Mouse (Mus musculus): ENCODE data around the gene Peak1. TPM values are rescaled to one million over a fixed set of nuclear protein-coding genes. Genes with fewer than 3 reads are reported as not detected.
"Not testable (repeated sequence)": the region's sequence is repeated elsewhere in the genome, so short reads cannot be mapped to it uniquely, and the experiment has no call there.

Gene Peak1
- total RNA-seq, 2 experiments from 2014 or later, result 38.4 to 42.0 TPM

GRCm38 (mm10) chr9:56260495-56261136 lies 157.3 kb downstream of the Peak1 start:
- intact Hi-C loops (cut with DNase I), result loop anchor here (5.0 kb wide), 1 partner anchor 377 kb away; no protein-coding TSS in a partner anchor
- no peak for DNase-seq

GRCm38 (mm10) chr9:56259790-56260494 lies 157.9 kb downstream of the Peak1 start:
- peak; percentile 61 to 64 for DNase-seq
- intact Hi-C loops (cut with DNase I), result loop anchor here (5.0 kb wide), 1 partner anchor 377 kb away; no protein-coding TSS in a partner anchor

DNA sequence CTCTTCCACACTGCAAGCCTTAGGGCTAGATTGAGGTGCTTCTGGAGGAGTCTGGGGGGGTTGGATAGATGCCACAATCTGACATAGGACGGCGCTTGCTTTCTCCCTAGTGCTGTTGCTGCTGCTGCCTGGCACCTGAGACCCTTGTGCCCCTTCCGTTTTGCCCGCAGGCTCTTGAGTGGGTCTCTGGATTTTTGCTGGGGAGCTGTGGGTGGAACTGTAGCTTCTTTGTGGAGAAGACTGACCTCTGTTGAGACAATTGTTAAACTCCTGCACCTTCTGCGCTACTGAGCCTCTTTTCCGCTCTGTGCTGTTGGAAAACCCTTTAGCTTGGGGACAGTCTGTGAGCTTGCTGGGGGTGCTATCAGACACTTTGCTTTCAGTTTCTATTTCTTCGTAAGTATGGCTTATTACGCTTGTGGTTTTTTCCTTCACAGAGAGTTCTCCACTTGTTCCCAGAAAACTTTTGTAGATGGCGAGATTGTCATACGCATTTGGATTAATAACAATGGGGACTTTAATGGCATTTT lies 159.5 kb downstream of the Peak1 start:
- intact Hi-C loops (cut with DNase I), result no loop called here
- no peak for DNase-seq

DNA sequence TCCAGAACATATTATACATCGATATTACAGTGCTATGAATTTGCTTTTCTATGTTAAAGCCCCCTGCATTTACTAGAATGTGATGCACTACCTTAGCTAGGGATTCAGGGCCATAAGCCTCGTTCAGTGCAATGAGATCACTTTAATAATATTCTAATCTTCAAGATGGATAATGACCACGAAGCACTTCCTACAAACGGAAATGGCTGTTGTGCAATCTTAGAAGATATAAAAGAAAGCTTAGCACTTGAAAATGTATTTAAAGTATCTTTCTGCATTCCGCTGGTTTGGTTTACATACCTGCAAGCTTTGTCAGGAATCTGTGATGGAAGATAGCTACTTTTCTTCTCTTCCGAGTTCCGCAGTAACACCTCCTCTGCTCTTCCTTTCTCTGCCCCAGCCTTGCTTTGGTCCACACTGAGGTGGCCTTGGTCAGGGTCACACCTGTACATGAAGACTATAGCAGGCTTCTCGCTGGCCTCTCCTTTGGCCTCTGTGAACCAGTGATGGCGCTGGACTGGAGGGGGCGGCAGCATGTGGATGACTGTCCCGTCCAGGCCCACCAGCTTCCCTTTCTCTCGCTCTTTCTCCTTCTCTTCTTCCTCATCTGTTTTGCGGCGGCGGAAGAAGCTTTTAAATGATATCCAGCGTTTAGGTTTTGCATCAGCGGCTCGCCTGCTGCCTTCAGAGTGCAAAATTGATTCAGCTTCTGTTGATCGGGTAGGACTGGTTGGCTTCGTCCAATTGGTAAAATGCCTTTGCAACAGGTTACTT lies 160.5 kb downstream of the Peak1 start:
- intact Hi-C loops (cut with DNase I), result no loop called here

GRCm38 (mm10) chr9:56255676-56256432 lies 162.0 kb downstream of the Peak1 start:
- intact Hi-C loops (cut with DNase I), result no loop called here
- DNase-seq, result no peak

More for the DNA sequence above, 160.5 kb downstream of the Peak1 start:
- no peak for DNase-seq

DNA sequence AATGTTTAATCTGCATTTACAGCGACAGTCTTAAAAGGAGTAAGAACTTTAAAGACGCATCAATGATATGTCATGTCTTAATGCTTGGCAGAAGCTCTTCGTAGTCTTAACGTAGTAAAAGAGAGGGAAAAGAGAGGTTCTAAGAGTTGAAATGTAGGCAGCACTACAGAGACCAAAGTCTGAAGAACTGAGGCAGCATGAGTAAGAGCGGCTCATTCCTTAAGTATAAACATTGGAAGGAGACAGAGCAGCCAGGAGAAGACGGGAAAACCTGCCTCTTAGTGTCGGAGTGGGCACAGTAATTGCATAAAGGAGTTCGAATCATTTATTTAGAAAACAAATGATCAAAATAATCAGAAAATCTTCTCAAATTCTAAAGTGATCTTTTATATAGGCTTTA lies 173.5 kb downstream of the Peak1 start:
- intact Hi-C loops (cut with DNase I), result no loop called here
- no peak for DNase-seq

- no peak for DNase-seq
- intact Hi-C loops (cut with DNase I), result no loop called here
Measured at GRCm38 (mm10) chr9:56243885-56244284, 174.0 kb downstream of the Peak1 start.

DNA sequence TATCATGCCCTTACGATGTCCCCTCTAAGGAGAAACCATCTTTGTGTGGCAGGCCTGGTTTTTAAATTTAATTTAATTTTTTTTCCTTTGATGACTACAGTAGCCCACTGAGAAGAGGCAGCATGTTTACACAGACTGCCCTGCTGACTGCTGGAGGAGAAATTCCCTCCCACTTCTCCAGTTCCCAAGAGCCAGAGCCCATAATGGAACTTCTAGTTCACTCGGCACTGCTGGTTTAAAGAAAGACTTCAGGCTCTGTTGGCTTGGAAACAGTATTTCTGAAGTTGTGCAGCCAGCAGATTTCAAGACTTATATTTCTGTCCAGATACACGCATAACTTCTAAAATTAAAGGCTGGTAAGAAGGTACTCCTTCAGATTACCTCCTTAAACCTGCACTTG lies 175.2 kb downstream of the Peak1 start:
- DNase-seq, result no peak
- intact Hi-C loops (cut with DNase I), result no loop called here

GRCm38 (mm10) chr9:56241076-56241475 lies 176.8 kb downstream of the Peak1 start:
- intact Hi-C loops (cut with DNase I), result no loop called here

GRCm38 (mm10) chr9:56235871-56236298 lies 182.0 kb downstream of the Peak1 start:
- intact Hi-C loops (cut with DNase I), result no loop called here
- no peak for DNase-seq

More at GRCm38 (mm10) chr9:56241076-56241475, 176.8 kb downstream of the Peak1 start:
- no peak for DNase-seq

GRCm38 (mm10) chr9:56235281-56235680 lies 182.6 kb downstream of the Peak1 start:
- intact Hi-C loops (cut with DNase I), result no loop called here
- no peak for DNase-seq

GRCm38 (mm10) chr9:56234561-56234960 lies 183.3 kb downstream of the Peak1 start:
- intact Hi-C loops (cut with DNase I), result no loop called here
- no peak for DNase-seq

DNA sequence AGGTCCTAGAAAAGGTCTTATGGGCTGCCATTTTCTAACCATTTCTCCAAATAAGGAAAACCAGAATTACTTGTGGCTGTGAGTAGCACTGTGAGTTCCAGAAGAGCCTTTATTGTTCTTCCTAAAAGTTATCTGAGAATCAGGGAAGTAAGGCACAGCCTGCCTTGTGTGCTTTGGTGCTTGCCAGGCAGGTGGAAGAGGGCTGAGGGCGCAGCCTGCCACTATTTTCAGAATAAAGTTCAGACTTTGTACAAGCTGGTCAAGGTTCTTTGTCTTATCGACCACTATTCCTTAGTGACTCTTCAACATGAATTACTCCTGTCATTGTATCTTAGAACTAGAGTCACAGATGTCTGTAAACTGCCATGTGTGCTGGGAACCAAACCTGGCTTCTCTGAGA lies 184.6 kb downstream of the Peak1 start:
- intact Hi-C loops (cut with DNase I), result no loop called here
- DNase-seq, result no peak

- intact Hi-C loops (cut with DNase I), result no loop called here
- DNase-seq, result no peak
Measured at GRCm38 (mm10) chr9:56230906-56231305, 187.0 kb downstream of the Peak1 start.

DNA sequence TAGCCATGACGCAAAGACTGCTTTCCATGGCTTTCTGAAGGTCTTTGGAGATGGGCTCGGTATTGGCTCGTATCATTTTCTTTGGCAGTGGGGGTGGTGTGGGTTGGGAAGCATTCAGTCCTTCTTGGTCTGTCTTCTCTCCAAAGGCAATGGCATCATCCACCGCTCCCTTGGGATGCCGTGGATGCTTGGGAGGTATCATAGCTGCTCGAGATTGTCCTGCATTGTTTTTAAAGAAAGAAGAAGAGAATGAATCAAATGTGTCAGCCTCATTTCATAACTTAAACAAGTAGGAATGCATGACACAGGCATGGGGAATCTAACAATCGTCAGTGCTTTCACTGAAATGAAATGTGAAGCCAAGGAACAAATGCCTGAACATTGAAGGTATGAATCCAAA lies 190.2 kb downstream of the Peak1 start:
- intact Hi-C loops (cut with DNase I), result no loop called here
- DNase-seq, result no peak

GRCm38 (mm10) chr9:56223429-56224051 lies 194.3 kb downstream of the Peak1 start:
- intact Hi-C loops (cut with DNase I), result not testable (repeated sequence)
- DNase-seq, result peak; percentile 85 to 90

GRCm38 (mm10) chr9:56218860-56219259 lies 199.0 kb downstream of the Peak1 start:
- no peak for DNase-seq
- intact Hi-C loops (cut with DNase I), result no loop called here

DNA sequence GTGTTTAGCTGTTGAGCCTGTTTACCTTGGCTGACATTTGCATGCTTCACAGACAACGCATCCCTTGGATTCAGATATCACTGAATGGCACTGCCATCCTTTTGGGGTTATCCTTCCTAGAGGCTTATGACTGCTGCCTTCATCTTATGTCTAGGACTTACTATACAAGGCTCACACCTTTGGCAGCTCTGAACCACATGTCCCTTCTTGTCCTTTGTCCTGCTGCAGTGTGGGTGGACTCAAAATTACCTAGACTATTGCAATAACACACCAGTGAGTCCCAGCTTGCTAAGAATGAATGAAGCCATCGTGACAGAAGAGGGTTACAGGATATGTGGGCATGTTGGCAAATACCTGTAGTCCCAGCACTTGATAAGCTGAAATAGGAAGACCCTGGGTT lies 199.8 kb downstream of the Peak1 start:
- no peak for DNase-seq
- intact Hi-C loops (cut with DNase I), result no loop called here

GRCm38 (mm10) chr9:56217386-56217785 lies 200.5 kb downstream of the Peak1 start:
- DNase-seq, result no peak
- intact Hi-C loops (cut with DNase I), result no loop called here

Measured in heart, postnatal 36 days (tissue).